Mouse (Mus musculus): ENCODE results near the gene Smtn.

- TF ChIP-seq CTCF (IDR thresholded peaks at IDR 0.05; ENCODE audit: low read depth, low read length): no peak
- TF ChIP-seq POLR2A (IDR thresholded peaks at IDR 0.05; ENCODE audit: insufficient read depth, low read length): no peak
- no peak for TF ChIP-seq EP300 (IDR thresholded peaks at IDR 0.05; ENCODE audit: insufficient read depth, low read depth, low read length)
These were observed 46.9 kb upstream of the Smtn start for GRCm38 (mm10) chr11:3587350-3587749.

Data from ES-Bruce4 (cell line).